Mouse (Mus musculus) ovary, postnatal 14 days (tissue): ENCODE measurements around the gene Gabrb1.
A peak's percentile ranks its signal among the peaks of the same experiment; 100 is the strongest.

Source experiments
- DNase-seq: peaks from one replicate; pipeline ENCODE4 v3.0.0; 2022; ENCODE audit warnings: low spot score

Gabrb1 gene

DNA sequence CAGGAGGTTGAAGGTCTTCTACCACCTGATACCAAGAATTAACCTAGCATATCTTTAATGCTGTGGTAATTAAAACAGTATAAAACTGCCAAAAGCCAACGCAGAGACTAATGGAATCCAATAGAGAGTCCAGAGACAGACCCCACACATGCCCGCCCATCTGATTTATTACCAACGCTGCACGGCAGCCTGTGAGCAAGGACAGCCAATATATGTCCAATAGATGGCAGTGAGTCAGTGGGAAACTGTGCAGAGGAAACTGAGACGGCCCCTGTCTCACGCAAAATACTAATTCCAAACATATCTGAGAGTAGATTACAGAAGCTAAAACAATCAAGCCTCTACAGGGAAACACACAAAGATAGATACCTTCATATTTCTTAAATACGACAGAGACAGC lies 506.5 kb downstream of the Gabrb1 start:
- no peak for DNase-seq

- peak; percentile 91 for DNase-seq
Measured at GRCm38 (mm10) chr5:72167594-72168284, 509.8 kb downstream of the Gabrb1 start, which contains the start of gene Commd8. Commd8 (minus strand) TSS chr5:72168189.

- no peak for DNase-seq
Measured at GRCm38 (mm10) chr5:72168285-72168621, 510.3 kb downstream of the Gabrb1 start.

GRCm38 (mm10) chr5:72170067-72170466 lies 512.2 kb downstream of the Gabrb1 start:
- no peak for DNase-seq

GRCm38 (mm10) chr5:72172675-72173074 lies 514.8 kb downstream of the Gabrb1 start:
- DNase-seq = peak; percentile 29

DNA sequence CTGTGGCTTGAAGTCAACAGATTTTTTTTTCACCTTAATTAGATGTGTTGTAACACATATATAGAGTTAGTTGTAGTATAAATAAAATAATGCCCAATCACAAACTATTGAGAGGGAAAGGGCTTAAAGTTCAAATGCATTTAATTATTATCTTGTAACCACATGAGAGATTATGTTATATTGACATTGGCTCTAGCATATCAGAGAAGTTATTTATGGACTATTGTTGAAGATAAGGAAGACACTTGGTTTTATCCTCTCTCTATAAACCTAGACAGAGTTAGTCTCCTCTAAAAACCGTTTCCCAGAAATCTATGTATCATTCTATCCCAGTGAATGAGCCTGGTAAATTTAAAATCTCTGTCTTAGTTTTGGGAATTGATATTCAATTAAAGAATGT lies 515.6 kb downstream of the Gabrb1 start:
- DNase-seq = no peak

DNA sequence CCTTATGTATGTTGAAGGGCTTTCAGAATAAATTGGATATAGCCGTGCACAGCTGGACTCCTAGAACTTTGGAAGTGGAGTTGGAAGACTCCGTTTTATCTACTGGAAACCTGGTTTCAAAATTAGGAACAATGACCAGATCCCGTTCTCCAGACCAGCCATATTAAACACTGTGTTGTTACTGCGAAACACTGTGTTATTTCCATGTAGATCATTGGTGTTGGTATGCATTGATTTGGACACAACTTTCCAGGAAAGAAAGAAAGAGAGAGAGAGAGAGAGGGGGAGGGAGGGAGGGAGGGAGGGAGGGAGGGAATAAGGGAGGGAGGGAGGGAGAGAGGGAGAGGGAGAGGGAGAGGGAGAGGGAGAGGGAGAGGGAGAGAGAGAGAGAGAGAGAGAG lies 517.1 kb downstream of the Gabrb1 start:
- no peak for DNase-seq

DNA sequence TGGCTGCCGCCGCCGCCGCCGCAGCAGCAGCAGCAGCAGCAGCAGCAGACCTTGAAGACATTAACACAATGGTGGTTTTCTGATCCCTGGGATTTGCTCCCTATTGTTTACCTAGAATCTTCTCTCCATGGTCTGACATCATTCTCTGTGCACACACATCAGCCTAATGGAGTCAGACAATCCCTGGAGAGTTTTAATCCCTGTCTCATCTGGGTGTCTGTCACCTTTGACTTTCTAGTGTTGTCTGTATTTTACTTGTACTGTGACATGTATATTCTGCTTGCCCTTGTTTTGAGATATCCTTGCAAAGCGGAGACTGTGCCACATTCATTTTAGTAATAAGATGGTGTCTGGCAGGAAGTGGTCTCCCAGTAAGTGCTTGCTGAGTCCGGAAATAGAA lies 517.6 kb downstream of the Gabrb1 start:
- DNase-seq = no peak

DNA sequence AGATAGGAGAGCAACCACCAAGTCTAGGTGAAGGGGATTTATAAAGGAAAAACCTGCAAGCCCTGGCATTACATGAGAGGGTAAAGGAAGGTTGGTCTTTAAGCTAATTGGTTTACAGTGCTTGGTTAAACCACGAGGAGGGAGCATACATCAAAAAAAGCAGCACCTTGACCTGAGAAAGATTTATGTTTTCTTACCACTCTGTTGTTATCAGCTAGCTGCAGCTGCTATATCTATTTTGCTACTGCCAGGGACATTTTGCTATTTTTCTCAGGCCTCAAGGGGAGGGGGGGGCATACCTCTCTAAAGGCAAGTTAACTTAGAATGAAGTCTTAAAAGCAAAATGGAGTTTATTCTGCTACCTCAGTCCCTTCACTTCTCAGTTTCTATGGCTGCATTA lies 523.3 kb downstream of the Gabrb1 start:
- no peak for DNase-seq

GRCm38 (mm10) chr5:72182804-72183203 lies 524.9 kb downstream of the Gabrb1 start:
- no peak for DNase-seq

DNA sequence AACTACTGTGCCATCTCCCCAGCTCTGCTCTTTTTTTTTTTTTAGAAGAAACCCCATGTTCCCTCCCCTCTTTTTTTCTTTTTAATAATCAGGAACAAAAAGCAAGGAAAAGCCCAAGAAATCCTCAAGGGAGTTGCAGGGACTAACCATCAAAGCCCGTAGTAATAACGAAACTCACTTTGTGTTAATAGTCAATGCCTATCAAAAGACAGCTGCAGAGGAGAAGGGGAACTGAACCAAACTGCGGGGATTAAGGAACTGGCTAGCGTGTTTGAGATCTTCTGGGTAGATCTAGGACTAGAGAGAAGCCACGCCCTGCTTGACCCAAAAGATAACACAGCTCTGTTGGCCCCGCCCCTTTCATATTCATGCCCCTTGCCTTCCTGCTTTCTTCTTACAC lies 526.0 kb downstream of the Gabrb1 start:
- no peak for DNase-seq

DNA sequence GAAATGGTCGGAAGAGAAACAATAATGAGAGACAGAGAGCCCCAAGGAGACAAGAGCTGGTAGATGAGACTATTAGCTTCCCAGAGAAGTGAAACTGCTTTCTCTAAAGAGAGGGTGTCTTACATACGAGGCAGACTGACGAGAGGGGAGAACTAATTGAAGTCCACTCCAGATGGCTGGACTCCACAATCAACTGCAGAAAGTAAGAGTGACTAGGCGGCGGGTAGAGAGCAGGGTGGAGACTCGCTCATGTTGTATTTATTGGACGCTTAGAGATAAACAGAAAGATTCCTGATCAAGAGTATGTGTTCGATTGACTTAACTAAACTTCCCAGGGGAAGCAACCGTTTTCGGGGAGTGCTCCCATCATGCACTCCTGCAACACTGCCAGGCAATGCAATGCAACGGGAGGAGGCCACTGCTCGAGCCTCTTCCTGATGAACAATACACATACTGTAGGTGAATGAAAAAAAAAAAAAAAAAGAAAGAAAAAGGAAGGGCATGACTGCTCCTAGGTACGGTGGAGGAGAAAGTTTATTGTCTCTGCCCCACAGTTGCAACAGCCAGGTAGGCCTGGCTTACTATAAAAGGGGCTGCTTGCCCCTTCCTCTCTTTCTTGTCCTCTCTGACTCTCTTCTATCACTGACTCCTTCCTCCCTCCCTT lies 526.7 kb downstream of the Gabrb1 start:
- no peak for DNase-seq

- DNase-seq = no peak
Measured at GRCm38 (mm10) chr5:72191154-72191553, 533.2 kb downstream of the Gabrb1 start.

GRCm38 (mm10) chr5:72191932-72192331 lies 534.0 kb downstream of the Gabrb1 start:
- DNase-seq = no peak

GRCm38 (mm10) chr5:72195442-72195841 lies 537.5 kb downstream of the Gabrb1 start:
- DNase-seq = no peak
